Mouse (Mus musculus) forebrain, embryonic 10.5 days (tissue): ENCODE measurements around the gene Flywch1. TPM values are rescaled to one million over a fixed set of nuclear protein-coding genes. Genes with fewer than 3 reads are reported as not detected.

Source experiments
- DNase-seq: peaks from one replicate; pipeline ENCODE4 v3.0.0-alpha.2; 2017; ENCODE audit warnings: low spot score; ENCODE audit errors: extremely low spot score
- H3K27ac ChIP-seq: fragments of 300-500 bp; sonication (generic); 2 replicates; pipeline ENCODE4 v1.5.1; 2016; ENCODE audit warnings: mild to moderate bottlenecking
- H3K27me3 ChIP-seq: fragments of 300-500 bp; sonication (generic); 2 replicates; pipeline ENCODE4 v1.6.1; 2016; ENCODE audit warnings: mild to moderate bottlenecking; ENCODE audit not compliant: poor library complexity, severe bottlenecking
- H3K36me3 ChIP-seq: fragments of 300-500 bp; sonication (generic); replicated peaks from 2 replicates; pipeline ENCODE4 v1.6.1; 2016; ENCODE audit warnings: mild to moderate bottlenecking, moderate library complexity
- H3K4me1 ChIP-seq: fragments of 300-500 bp; sonication (generic); 2 replicates; pipeline ENCODE4 v1.6.1; 2016
- H3K4me3 ChIP-seq: fragments of 300-500 bp; sonication (generic); 2 replicates; pipeline ENCODE4 v1.5.1; 2016; ENCODE audit warnings: mild to moderate bottlenecking, moderate library complexity
- H3K9me3 ChIP-seq: fragments of 300-500 bp; sonication (generic); 2 replicates; pipeline ENCODE4 v1.6.1; 2016; ENCODE audit warnings: mild to moderate bottlenecking, moderate library complexity
- WGBS: fragments of 180-500 bp; shearing (Covaris S2); methylation state at CpG from one replicate; pipeline ENCODE4 v1.1.7; 2016; 5-methylcytosine and 5-hydroxymethylcytosine counted together
- polyA plus RNA-seq: library from polyadenylated mRNA; unstranded; fragments of >200 nt; fragmentation: Nextera tagmentation; extraction: Ambion mirVana; gene quantifications from 2 replicates; pipeline ENCODE4 v1.2.1, GENCODE M21; 2016

Flywch1 gene
- polyA plus RNA-seq, 1 experiment from 2014 or later = 197 TPM

- 89% methylated on average over 3 of the region's 3 CpGs for WGBS
Observed at GRCm38 (mm10) chr17:23747471-23747870, 23.9 kb downstream of the Flywch1 start.

GRCm38 (mm10) chr17:23746767-23747166, 24.6 kb downstream of the Flywch1 start:
- 77% methylated on average over 3 of the region's 3 CpGs for WGBS
- Histone ChIP-seq H3K27me3 (peaks cover 71% of the 10 kb centered on the region), H3K36me3 (peaks cover 12% of the 10 kb centered on the region), H3K9me3 (no peaks in the 10 kb centered on the region), H3K4me3 (no peak overlapping the region), H3K4me1 (peaks cover 40% of the 10 kb centered on the region), H3K27ac (no peak overlapping the region)
- no peak for DNase-seq

More at GRCm38 (mm10) chr17:23747471-23747870, 23.9 kb downstream of the Flywch1 start:
- no peak for DNase-seq
- Histone ChIP-seq H3K36me3 (peaks cover 19% of the 10 kb centered on the region), H3K4me3 (no peak overlapping the region), H3K4me1 (peaks cover 35% of the 10 kb centered on the region), H3K27ac (no peak overlapping the region), H3K27me3 (peaks cover 64% of the 10 kb centered on the region), H3K9me3 (no peaks in the 10 kb centered on the region)

GRCm38 (mm10) chr17:23746311-23746710, 25.1 kb downstream of the Flywch1 start:
- 1% methylated on average over 12 of the region's 12 CpGs for WGBS
- Histone ChIP-seq H3K27ac (0 out of 2 replicates have a peak overlapping the region, but pooled peaks have one; percentile 49), H3K27me3 (peaks cover 76% of the 10 kb centered on the region), H3K4me3 (peak overlapping the region; percentile 51), H3K36me3 (peaks cover 8% of the 10 kb centered on the region), H3K9me3 (0 out of 2 replicates have a peak, but pooled peaks cover 4% of the 10 kb centered on the region), H3K4me1 (peaks cover 40% of the 10 kb centered on the region)
- DNase-seq = no peak

- H3K4me1 ChIP-seq = peaks cover 44% of the 10 kb centered on the region
- H3K27ac ChIP-seq = peak within 1 kb of the TSS; percentile 49; the same call in 1 of the 2 replicates
- 0 out of 2 replicates have a peak, but pooled peaks cover 7% of the 10 kb centered on the region for H3K9me3 ChIP-seq
- peaks cover 83% of the 10 kb centered on the region for H3K27me3 ChIP-seq
- H3K36me3 ChIP-seq = 0 out of 2 replicates have a peak, but pooled peaks cover 5% of the 10 kb centered on the region
- H3K4me3 ChIP-seq = peak within 1 kb of the TSS; percentile 51
- DNase-seq = no peak
- WGBS = under 1% methylated on average over 39 of the region's 45 CpGs
Observed at GRCm38 (mm10) chr17:23745301-23746251, 25.8 kb downstream of the Flywch1 start, which contains the start of gene Kremen2. Kremen2 (minus strand) TSS chr17:23745833.

- peaks cover 53% of the 10 kb centered on the region for H3K4me1 ChIP-seq
- peak overlapping the region; percentile 51 for H3K4me3 ChIP-seq
- 4% methylated on average over 14 of the region's 14 CpGs for WGBS
- H3K36me3 ChIP-seq = no peaks in the 10 kb centered on the region
- H3K27ac ChIP-seq = no peak overlapping the region
- H3K27me3 ChIP-seq = peaks cover 92% of the 10 kb centered on the region
- no peak for DNase-seq
- 0 out of 2 replicates have a peak, but pooled peaks cover 7% of the 10 kb centered on the region for H3K9me3 ChIP-seq
Observed at GRCm38 (mm10) chr17:23744651-23745050, 26.8 kb downstream of the Flywch1 start.

- Histone ChIP-seq H3K4me3 (peak overlapping the region; percentile 51; the same call in 1 of the 2 replicates), H3K9me3 (0 out of 2 replicates have a peak, but pooled peaks cover 7% of the 10 kb centered on the region), H3K36me3 (no peaks in the 10 kb centered on the region), H3K4me1 (peaks cover 55% of the 10 kb centered on the region), H3K27me3 (peaks cover 98% of the 10 kb centered on the region), H3K27ac (no peak overlapping the region)
- DNase-seq = no peak
- 17% methylated on average over 8 of the region's 8 CpGs for WGBS
Observed at GRCm38 (mm10) chr17:23744076-23744475, 27.3 kb downstream of the Flywch1 start.

DNA sequence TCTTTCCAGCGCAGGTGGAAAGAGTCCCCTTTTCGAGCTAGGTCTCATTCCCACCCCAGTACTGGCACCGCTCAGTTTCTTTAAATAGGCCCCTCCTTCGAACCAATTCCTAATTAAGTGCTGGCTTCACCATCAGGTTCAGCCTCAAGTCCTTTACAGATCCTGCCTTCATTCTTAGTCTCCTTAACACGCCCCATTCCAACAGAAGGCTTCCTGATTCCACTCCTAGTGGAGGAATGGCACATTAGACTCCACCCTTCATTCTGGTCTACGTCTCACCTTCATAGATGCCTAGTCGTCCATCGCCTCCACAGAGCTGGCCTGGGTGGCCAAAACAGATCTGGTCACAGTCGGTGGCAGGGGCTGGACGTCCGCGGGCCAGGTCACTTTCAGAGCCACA, 28.5 kb downstream of the Flywch1 start:
- Histone ChIP-seq H3K36me3 (peaks cover 1% of the 10 kb centered on the region; the same call in 1 of the 2 replicates), H3K27ac (no peak overlapping the region), H3K9me3 (0 out of 2 replicates have a peak, but pooled peaks cover 7% of the 10 kb centered on the region), H3K4me1 (peaks cover 64% of the 10 kb centered on the region), H3K4me3 (peak overlapping the region; percentile 34; the same call in 1 of the 2 replicates), H3K27me3 (peaks cover 99% of the 10 kb centered on the region)
- WGBS = 63% methylated on average over 12 of the region's 12 CpGs
- no peak for DNase-seq

DNA sequence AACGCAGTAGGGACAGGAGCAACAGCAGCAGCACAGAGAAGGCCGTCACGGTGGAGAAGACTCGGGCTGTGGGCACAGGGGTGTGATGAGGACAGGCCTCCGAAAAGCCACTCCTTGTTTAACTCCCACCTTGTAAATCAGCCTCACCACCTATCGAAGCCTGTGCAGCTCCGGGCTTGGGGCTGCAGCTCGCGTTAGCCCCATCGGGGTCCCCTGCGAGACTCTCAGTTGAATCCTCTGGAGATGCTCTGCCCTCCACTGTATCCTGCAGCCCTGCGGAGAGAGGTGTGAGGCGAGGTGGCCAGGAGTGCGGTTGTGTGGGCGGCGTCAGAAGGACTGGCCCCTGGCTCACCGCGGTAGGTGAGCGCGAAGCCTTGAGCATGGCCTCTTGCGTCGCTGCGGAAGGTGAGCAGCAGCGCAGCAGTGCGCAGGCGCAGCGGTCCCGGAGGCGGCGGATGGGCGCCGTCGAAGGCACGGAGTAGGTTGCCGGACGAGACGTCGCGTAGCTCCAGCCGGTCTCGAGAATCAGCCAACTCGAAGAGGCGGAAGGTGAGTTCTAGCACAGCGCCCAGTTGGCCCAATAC, 29.1 kb downstream of the Flywch1 start:
- Histone ChIP-seq H3K27ac (no peak overlapping the region), H3K4me3 (peak overlapping the region; percentile 34), H3K9me3 (0 out of 2 replicates have a peak, but pooled peaks cover 7% of the 10 kb centered on the region), H3K36me3 (peaks cover 8% of the 10 kb centered on the region), H3K4me1 (peaks cover 70% of the 10 kb centered on the region), H3K27me3 (peaks cover 99% of the 10 kb centered on the region)
- no peak for DNase-seq
- WGBS = 8% methylated on average over 44 of the region's 44 CpGs

DNA sequence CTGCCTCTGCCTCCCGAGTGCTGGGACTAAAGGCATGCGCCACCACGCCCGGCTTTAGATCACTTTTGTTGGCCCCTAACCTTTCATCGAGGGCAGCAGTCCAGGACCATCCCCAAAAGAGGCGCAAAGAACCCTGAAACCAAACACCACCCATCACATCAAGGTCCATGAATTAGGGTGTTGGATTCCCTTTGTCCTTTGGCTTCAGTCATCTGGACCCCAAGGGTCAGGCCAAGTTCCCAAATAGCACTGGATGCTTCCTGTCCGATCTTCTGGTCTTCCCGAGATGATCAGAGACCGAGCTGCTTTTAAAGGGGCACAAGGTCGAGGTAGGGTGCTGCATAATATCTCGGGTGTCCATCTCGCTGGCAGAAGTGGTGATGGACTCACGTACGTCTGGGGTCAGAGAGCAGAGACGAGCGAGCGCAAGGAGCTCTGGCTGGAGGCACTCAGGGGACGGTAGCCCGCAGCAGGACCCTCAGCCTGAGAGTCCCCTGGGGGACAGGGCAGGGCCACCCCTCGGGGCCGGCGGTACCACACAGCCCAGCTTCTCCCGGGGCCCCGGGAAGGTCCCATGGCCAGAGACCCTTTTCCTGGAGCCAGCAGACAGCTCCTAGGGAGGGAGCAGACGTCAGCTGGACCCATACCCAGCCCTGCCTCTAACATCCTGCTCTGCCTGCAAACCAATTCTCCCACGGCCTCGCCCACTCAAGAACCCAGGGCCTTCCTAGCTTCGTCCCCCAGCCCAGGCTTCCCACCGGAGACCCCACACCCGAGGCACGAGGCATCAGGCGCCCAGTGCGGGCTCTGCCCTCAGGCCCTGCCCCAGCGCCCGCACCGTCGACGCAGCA, 29.8 kb downstream of the Flywch1 start:
- WGBS = 53% methylated on average over 38 of the region's 38 CpGs
- Histone ChIP-seq H3K27me3 (peaks cover 99% of the 10 kb centered on the region), H3K4me3 (peak overlapping the region; percentile 34; the same call in 1 of the 2 replicates), H3K36me3 (peaks cover 15% of the 10 kb centered on the region), H3K27ac (no peak overlapping the region), H3K9me3 (0 out of 2 replicates have a peak, but pooled peaks cover 7% of the 10 kb centered on the region), H3K4me1 (peaks cover 70% of the 10 kb centered on the region)
- no peak for DNase-seq

DNA sequence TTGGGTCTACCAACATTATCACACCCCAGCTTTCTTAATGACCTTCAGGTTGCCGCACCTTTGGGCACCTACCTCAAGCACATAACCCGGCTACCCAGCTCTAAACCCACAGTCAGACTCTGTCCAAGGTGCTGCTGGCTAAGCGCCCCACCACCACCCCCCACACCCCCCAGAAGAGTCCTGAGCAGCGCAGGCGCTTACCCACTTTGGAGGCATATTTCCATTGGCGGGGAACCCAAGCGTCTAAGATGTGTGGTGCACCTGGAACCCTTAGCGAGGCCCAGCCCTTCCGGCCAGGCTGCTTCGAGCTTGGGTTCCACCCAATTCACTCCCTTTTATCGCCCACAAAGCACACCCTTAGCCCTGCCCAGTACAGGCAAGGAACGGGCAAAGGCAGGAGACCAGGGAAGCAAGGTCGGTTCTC, 30.8 kb downstream of the Flywch1 start, which contains the start of gene Paqr4:
Paqr4 (minus strand) TSS at position 270 of the 424 bp plus-strand sequence.
- H3K4me1 ChIP-seq = peaks cover 61% of the 10 kb centered on the region
- H3K4me3 ChIP-seq = peak within 1 kb of the TSS; percentile 79
- H3K27ac ChIP-seq = peak within 1 kb of the TSS; percentile 87
- DNase-seq = no peak
- WGBS = 11% methylated on average over 13 of the region's 13 CpGs
- peaks cover 25% of the 10 kb centered on the region for H3K36me3 ChIP-seq
- 0 out of 2 replicates have a peak, but pooled peaks cover 7% of the 10 kb centered on the region for H3K9me3 ChIP-seq
- H3K27me3 ChIP-seq = peaks cover 96% of the 10 kb centered on the region

GRCm38 (mm10) chr17:23740136-23740584, 31.2 kb downstream of the Flywch1 start:
- peak; percentile 92 for DNase-seq
- Histone ChIP-seq H3K4me1 (peaks cover 57% of the 10 kb centered on the region), H3K27me3 (peaks cover 91% of the 10 kb centered on the region)

More at GRCm38 (mm10) chr17:23740136-23740584, 31.2 kb downstream of the Flywch1 start:
- H3K36me3 ChIP-seq = peaks cover 29% of the 10 kb centered on the region
- peak overlapping the region; percentile 87 for H3K27ac ChIP-seq
- H3K9me3 ChIP-seq = 0 out of 2 replicates have a peak, but pooled peaks cover 7% of the 10 kb centered on the region
- H3K4me3 ChIP-seq = peak overlapping the region; percentile 79
- under 1% methylated on average over 46 of the region's 46 CpGs for WGBS
